Mouse (Mus musculus) olfactory bulb, adult 2 months (tissue): ENCODE results near the gene Rpusd1.

Source experiments
- CTCF ChIP-seq: fragments of 200-500 bp; IDR thresholded peaks from 2 replicates; pipeline ENCODE4 v1.5.1; 2012; ENCODE audit warnings: low read depth, mild to moderate bottlenecking, low read length, moderate library complexity; ENCODE audit not compliant: insufficient read depth
- POLR2A ChIP-seq: fragments of 200-500 bp; IDR thresholded peaks from 2 replicates; pipeline ENCODE4 v1.6.1; 2012; ENCODE audit warnings: mild to moderate bottlenecking, low read depth, low read length, moderate library complexity; ENCODE audit not compliant: insufficient read depth

DNA sequence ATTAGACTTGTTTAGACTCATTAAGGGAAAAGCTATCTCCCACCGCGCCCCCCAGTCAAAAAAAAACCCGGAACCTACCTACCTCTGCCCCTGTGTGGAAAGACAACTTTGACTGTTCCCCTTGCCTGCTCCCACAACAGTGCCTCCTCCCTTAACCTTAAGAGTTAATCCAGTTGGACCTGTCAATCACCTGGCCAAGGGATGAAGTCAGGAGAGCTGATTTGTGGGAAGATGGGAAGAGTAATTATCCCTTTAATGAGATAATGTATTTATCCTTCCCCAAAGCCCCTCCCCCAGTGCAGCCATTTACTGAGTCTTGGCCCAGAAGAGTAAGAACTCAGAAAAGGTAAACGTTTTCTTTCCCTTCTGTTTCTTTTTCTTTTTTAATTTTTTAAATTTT, 38.5 kb upstream of the Rpusd1 start:
- no peak for TF ChIP-seq CTCF
- no peak for TF ChIP-seq POLR2A
